Mouse (Mus musculus) forebrain, embryonic 10.5 days (tissue): ENCODE results near the gene Rnf185. TPM values are rescaled to one million over a fixed set of nuclear protein-coding genes. Genes with fewer than 3 reads are reported as not detected.

Experiments
- DNase-seq: peaks from one replicate; pipeline ENCODE4 v3.0.0-alpha.2; 2017; ENCODE audit warnings: low spot score; ENCODE audit errors: extremely low spot score
- H3K27ac ChIP-seq: fragments of 300-500 bp; sonication (generic); 2 replicates; pipeline ENCODE4 v1.5.1; 2016; ENCODE audit warnings: mild to moderate bottlenecking
- H3K27me3 ChIP-seq: fragments of 300-500 bp; sonication (generic); 2 replicates; pipeline ENCODE4 v1.6.1; 2016; ENCODE audit warnings: mild to moderate bottlenecking; ENCODE audit not compliant: poor library complexity, severe bottlenecking
- H3K36me3 ChIP-seq: fragments of 300-500 bp; sonication (generic); replicated peaks from 2 replicates; pipeline ENCODE4 v1.6.1; 2016; ENCODE audit warnings: mild to moderate bottlenecking, moderate library complexity
- H3K4me1 ChIP-seq: fragments of 300-500 bp; sonication (generic); 2 replicates; pipeline ENCODE4 v1.6.1; 2016
- H3K4me3 ChIP-seq: fragments of 300-500 bp; sonication (generic); 2 replicates; pipeline ENCODE4 v1.5.1; 2016; ENCODE audit warnings: mild to moderate bottlenecking, moderate library complexity
- H3K9me3 ChIP-seq: fragments of 300-500 bp; sonication (generic); 2 replicates; pipeline ENCODE4 v1.6.1; 2016; ENCODE audit warnings: mild to moderate bottlenecking, moderate library complexity
- WGBS: fragments of 180-500 bp; shearing (Covaris S2); methylation state at CpG from one replicate; pipeline ENCODE4 v1.1.7; 2016; 5-methylcytosine and 5-hydroxymethylcytosine counted together
- polyA plus RNA-seq: library from polyadenylated mRNA; unstranded; fragments of >200 nt; fragmentation: Nextera tagmentation; extraction: Ambion mirVana; gene quantifications from 2 replicates; pipeline ENCODE4 v1.2.1, GENCODE M21; 2016

The Rnf185 gene
- polyA plus RNA-seq, 1 experiment from 2014 or later, result 39.6 TPM

- Histone ChIP-seq H3K27me3 (peaks cover 3% of the 10 kb centered on the region; the same call in 1 of the 2 replicates), H3K9me3 (no peaks in the 10 kb centered on the region), H3K4me1 (peaks cover 5% of the 10 kb centered on the region; the same call in 1 of the 2 replicates), H3K36me3 (no peaks in the 10 kb centered on the region), H3K4me3 (no peak overlapping the region), H3K27ac (no peak overlapping the region)
- 20% methylated on average over 1 of the region's 1 CpGs for WGBS
- peak; percentile 74 for DNase-seq
These were observed 20.3 kb upstream of the Rnf185 start for GRCm38 (mm10) chr11:3472484-3472883.

- Histone ChIP-seq H3K36me3 (no peaks in the 10 kb centered on the region), H3K27me3 (peaks cover 3% of the 10 kb centered on the region; the same call in 1 of the 2 replicates), H3K9me3 (no peaks in the 10 kb centered on the region), H3K4me3 (no peak overlapping the region), H3K27ac (no peak overlapping the region), H3K4me1 (peaks cover 5% of the 10 kb centered on the region; the same call in 1 of the 2 replicates)
- 26% methylated on average over 11 of the region's 11 CpGs for WGBS
- DNase-seq, result no peak
These were observed 19.3 kb upstream of the Rnf185 start for GRCm38 (mm10) chr11:3471448-3471850.

- H3K9me3 ChIP-seq, result no peaks in the 10 kb centered on the region
- H3K4me3 ChIP-seq, result no peak overlapping the region
- no peaks in the 10 kb centered on the region for H3K27me3 ChIP-seq
- WGBS, result 92% methylated on average over 1 of the region's 1 CpGs
- H3K4me1 ChIP-seq, result no peaks in the 10 kb centered on the region
- DNase-seq, result no peak
- no peak overlapping the region for H3K27ac ChIP-seq
- H3K36me3 ChIP-seq, result no peaks in the 10 kb centered on the region
These were observed 10.7 kb upstream of the Rnf185 start for GRCm38 (mm10) chr11:3462846-3463245.

- H3K4me1 ChIP-seq, result no peaks in the 10 kb centered on the region
- no peaks in the 10 kb centered on the region for H3K27me3 ChIP-seq
- no peak for DNase-seq
- 83% methylated on average over 2 of the region's 2 CpGs for WGBS
- H3K4me3 ChIP-seq, result no peak overlapping the region
- H3K9me3 ChIP-seq, result no peaks in the 10 kb centered on the region
- no peak overlapping the region for H3K27ac ChIP-seq
- peaks cover 25% of the 10 kb centered on the region for H3K36me3 ChIP-seq
These were observed 6.9 kb upstream of the Rnf185 start for GRCm38 (mm10) chr11:3459105-3459468.

GRCm38 (mm10) chr11:3458428-3459104 lies 6.4 kb upstream of the Rnf185 start:
- no peak for DNase-seq
- Histone ChIP-seq H3K27ac (no peak overlapping the region), H3K4me3 (no peak overlapping the region), H3K27me3 (no peaks in the 10 kb centered on the region), H3K9me3 (no peaks in the 10 kb centered on the region), H3K4me1 (peaks cover under 1% of the 10 kb centered on the region), H3K36me3 (peaks cover 28% of the 10 kb centered on the region)
- WGBS, result 93% methylated on average over 11 of the region's 13 CpGs

- Histone ChIP-seq H3K27ac (no peak overlapping the region), H3K36me3 (peaks cover 31% of the 10 kb centered on the region), H3K27me3 (no peaks in the 10 kb centered on the region), H3K9me3 (no peaks in the 10 kb centered on the region), H3K4me1 (peaks cover 14% of the 10 kb centered on the region), H3K4me3 (no peak overlapping the region)
- WGBS, result 50% methylated on average over 1 of the region's 1 CpGs
- peak; percentile 60 for DNase-seq
These were observed 4.2 kb upstream of the Rnf185 start for GRCm38 (mm10) chr11:3456354-3456753.

- no peaks in the 10 kb centered on the region for H3K27me3 ChIP-seq
- no peak overlapping the region for H3K4me3 ChIP-seq
- H3K9me3 ChIP-seq, result no peaks in the 10 kb centered on the region
- 91% methylated on average over 3 of the region's 3 CpGs for WGBS
- no peak for DNase-seq
- H3K4me1 ChIP-seq, result peaks cover 24% of the 10 kb centered on the region
- H3K27ac ChIP-seq, result no peak overlapping the region
- peaks cover 31% of the 10 kb centered on the region for H3K36me3 ChIP-seq
These were observed 2.3 kb upstream of the Rnf185 start for GRCm38 (mm10) chr11:3454506-3454905.

GRCm38 (mm10) chr11:3453467-3453866 lies 1.3 kb upstream of the Rnf185 start:
- DNase-seq, result no peak
- peaks cover 24% of the 10 kb centered on the region for H3K4me1 ChIP-seq
- peak overlapping the region; percentile 89 for H3K4me3 ChIP-seq
- H3K36me3 ChIP-seq, result peaks cover 31% of the 10 kb centered on the region
- no peaks in the 10 kb centered on the region for H3K27me3 ChIP-seq
- WGBS, result 83% methylated on average over 6 of the region's 6 CpGs
- H3K9me3 ChIP-seq, result no peaks in the 10 kb centered on the region
- H3K27ac ChIP-seq, result no peak overlapping the region

GRCm38 (mm10) chr11:3452769-3453168 lies 606 bp upstream of the Rnf185 start:
- Histone ChIP-seq H3K36me3 (peaks cover 33% of the 10 kb centered on the region), H3K27ac (peak overlapping the region; percentile 89), H3K4me3 (peak overlapping the region; percentile 89), H3K27me3 (no peaks in the 10 kb centered on the region), H3K9me3 (no peaks in the 10 kb centered on the region), H3K4me1 (peaks cover 24% of the 10 kb centered on the region)
- peak; percentile 38 for DNase-seq
- WGBS, result 2% methylated on average over 9 of the region's 9 CpGs

- H3K4me3 ChIP-seq, result peak overlapping the region; percentile 89
- H3K9me3 ChIP-seq, result no peaks in the 10 kb centered on the region
- peaks cover 24% of the 10 kb centered on the region for H3K4me1 ChIP-seq
- no peaks in the 10 kb centered on the region for H3K27me3 ChIP-seq
- WGBS, result 2% methylated on average over 20 of the region's 20 CpGs
- peaks cover 25% of the 10 kb centered on the region for H3K36me3 ChIP-seq
- H3K27ac ChIP-seq, result peak overlapping the region; percentile 89
- no peak for DNase-seq
These were observed 431 bp downstream of the Rnf185 start for GRCm38 (mm10) chr11:3451701-3452163.

- no peak overlapping the region for H3K4me3 ChIP-seq
- 93% methylated on average over 8 of the region's 8 CpGs for WGBS
- no peak overlapping the region for H3K27ac ChIP-seq
- no peak for DNase-seq
- H3K27me3 ChIP-seq, result no peaks in the 10 kb centered on the region
- no peaks in the 10 kb centered on the region; the same call in 1 of the 2 replicates for H3K4me1 ChIP-seq
- H3K36me3 ChIP-seq, result 0 out of 2 replicates have a peak, but pooled peaks cover 2% of the 10 kb centered on the region
- no peaks in the 10 kb centered on the region for H3K9me3 ChIP-seq
These were observed 7.3 kb downstream of the Rnf185 start for GRCm38 (mm10) chr11:3444875-3445274.

GRCm38 (mm10) chr11:3443091-3443490 lies 9.1 kb downstream of the Rnf185 start:
- DNase-seq, result no peak
- Histone ChIP-seq H3K36me3 (0 out of 2 replicates have a peak, but pooled peaks cover 2% of the 10 kb centered on the region), H3K4me1 (no peaks in the 10 kb centered on the region; the same call in 1 of the 2 replicates), H3K27me3 (no peaks in the 10 kb centered on the region), H3K4me3 (no peak overlapping the region), H3K9me3 (no peaks in the 10 kb centered on the region), H3K27ac (no peak overlapping the region)
- 93% methylated on average over 2 of the region's 2 CpGs for WGBS

GRCm38 (mm10) chr11:3442677-3443076 lies 9.5 kb downstream of the Rnf185 start:
- Histone ChIP-seq H3K36me3 (no peaks in the 10 kb centered on the region), H3K27ac (no peak overlapping the region), H3K9me3 (no peaks in the 10 kb centered on the region), H3K27me3 (no peaks in the 10 kb centered on the region), H3K4me1 (no peaks in the 10 kb centered on the region; the same call in 1 of the 2 replicates), H3K4me3 (no peak overlapping the region)
- DNase-seq, result no peak
- WGBS, result 84% methylated on average over 4 of the region's 4 CpGs
